Mouse (Mus musculus) gastrocnemius, adult 8-10 months (tissue): ENCODE measurements around the gene Hnrnpab. TPM values are rescaled to one million over a fixed set of nuclear protein-coding genes. Genes with fewer than 3 reads are reported as not detected.
A peak's percentile ranks its signal among the peaks of the same experiment; 100 is the strongest.
"Not testable (repeated sequence)": the region's sequence is repeated elsewhere in the genome, so short reads cannot be mapped to it uniquely, and the experiment has no call there.

Experiments
- DNase-seq, 2 experiments: peaks; one replicate each; pipeline ENCODE4 v3.0.0; 2022; ENCODE audit warnings: low spot score in 2 of 2
- total RNA-seq, 4 experiments: library from RNA; stranded (reverse); gene quantifications; 2 replicates each; pipeline ENCODE4 v1.2.4; 2022

Hnrnpab gene
- total RNA-seq, 4 experiments from 2014 or later, result 91.0 to 116 (median 101) TPM

DNA sequence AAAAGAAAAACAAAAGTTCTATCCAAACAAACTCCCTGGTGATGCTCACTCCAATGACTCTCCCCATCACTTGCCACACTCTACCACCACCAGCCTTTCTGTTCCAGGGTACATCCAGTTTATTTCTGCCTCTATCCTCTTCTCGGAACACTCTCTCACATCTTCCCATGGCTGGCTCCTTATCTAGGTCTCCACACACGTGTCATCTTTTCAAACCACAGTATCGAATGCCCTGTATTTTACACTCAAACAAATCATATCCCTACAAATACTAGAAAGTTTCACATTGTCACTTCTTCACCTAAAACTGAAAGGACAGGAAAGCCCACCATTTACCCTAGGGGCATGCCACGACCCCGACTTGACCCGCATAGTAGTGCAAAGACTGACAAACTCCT lies 28.5 kb upstream of the Hnrnpab start:
- no peak for DNase-seq

DNA sequence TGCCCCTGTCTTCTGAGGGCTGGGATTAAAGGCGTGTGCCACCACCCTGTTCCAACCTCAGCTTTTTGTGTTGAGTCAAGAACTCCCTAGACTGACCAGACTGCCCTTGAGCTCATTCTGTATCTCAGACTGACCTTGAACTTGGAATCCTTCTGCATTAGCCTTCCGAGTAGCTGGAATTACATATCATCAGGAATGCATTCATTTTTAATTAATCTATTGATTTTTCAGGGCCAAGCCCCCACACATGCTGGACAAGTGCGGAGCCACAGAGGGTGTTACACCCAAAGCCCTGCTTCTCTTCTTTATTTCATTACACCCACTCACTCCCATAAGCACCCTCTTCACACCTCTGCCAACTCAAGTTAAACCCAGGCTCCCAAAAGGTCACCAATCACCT lies 27.1 kb upstream of the Hnrnpab start:
- no peak for DNase-seq

DNA sequence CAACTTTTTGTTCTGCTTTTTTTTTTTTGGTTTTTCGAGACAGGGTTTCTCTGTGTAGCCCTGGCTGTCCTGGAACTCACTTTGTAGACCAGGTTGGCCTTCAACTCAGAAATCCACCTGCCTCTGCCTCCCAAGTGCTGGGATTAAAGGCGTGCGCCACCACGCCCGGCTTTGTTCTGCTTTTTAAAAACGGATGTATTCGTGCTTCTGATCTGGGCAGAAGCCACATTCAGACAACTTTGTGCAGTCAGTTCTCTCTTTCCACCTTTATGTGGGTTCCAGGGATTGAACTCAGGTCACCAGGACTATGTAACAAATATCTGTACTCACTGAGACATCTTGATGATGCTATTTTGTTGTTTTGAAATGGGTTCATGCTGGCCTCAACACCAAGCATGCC lies 26.6 kb upstream of the Hnrnpab start:
- DNase-seq, result not testable (repeated sequence)

DNA sequence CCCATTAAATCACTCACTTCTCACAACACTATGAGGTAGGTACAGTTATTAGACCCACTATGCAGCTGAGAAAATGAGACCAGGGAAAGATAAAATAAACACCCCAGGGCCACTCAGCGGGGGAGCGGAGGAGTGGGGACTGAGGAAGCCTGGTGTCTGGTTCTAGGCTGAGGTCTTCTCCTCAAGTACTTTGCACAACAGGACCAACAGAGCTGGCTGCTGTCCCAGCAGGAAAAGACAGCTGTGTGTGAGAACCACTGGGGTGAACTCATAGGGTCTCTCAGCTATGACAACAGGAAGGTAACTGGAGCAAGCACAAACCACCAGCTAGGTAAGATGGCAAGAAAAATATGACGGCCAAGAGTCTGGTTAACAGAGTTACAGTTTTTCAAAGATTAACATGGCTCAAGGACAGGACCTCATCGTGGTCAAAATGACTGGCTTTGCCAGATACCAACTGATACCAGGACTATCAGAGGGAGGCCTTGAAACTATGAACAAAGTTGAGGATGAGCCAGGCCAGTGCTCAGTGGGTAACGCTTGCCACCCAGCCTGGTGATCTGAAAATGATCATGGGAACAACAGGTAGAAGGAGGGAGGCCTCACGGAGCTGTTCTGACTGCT lies 25.6 kb upstream of the Hnrnpab start:
- DNase-seq, result no peak

DNA sequence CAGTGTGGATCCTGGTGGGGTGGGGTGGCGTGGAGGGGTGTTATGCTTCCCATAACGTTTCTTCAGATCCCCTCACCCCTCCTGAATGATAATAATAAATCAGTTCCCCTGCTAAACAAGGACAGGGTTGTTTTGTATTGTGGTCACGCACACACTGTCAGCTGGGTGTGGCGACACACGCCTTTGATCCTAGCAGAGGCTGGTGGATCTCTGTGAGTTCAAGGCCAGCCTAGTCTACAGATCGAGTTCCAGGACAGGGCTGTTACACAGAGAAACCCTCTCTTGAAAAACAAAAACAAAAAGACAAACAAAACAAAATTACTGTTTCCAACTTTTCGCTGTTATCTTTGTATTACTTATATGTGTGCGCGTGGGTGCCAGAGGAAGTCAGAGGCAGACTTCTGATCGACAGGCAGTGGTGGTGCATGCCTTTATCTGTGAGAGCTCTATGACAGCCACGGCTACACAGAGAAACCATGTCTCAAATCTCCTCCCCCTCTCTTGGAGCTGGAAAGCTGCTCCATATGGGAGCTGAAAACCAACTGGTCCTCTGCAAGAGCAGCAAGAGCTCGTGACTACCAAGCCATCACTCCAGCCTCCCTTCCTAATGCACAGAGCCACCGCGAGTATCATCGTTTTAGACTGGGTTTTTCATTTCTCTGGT lies 23.1 kb upstream of the Hnrnpab start:
- DNase-seq, result no peak

DNA sequence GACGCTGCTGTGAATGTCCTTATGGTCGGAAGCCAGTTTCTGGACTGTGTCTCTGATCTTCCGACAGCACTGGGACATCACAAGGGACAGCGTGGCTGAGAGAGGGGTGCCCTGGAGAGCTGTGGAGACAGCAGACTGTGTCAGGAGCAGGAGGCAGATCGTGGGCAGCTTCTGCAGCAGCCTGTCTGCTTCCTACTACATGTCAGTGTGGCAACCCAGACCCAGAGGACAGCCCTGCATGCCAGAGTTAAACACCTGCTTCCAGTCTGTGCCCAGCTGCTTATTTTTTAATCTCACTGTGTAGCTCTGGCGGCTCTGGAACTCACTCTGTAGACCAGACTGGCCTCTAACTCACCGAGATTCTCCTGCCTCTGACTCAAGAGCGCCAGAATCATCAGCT lies 21.3 kb upstream of the Hnrnpab start:
- DNase-seq, result no peak

DNA sequence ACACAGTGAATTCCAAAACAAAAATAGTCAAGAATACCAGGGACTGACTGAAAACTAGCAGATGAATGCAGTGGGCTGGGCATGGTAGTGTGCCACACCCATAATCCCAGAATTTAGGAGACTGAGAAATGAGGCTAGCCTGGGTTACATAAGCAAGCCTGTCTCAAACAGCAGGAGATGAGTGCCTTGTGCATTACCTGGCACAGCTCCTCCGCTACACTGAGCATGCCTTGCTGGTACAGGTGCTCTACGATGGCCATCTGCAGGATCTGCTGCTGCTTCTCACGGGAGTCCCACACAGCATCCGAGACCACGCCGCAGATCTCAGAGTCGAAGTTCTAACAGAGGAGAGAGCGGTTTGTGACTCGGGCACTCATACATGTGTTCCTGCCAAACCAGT lies 20.8 kb upstream of the Hnrnpab start:
- no peak for DNase-seq

DNA sequence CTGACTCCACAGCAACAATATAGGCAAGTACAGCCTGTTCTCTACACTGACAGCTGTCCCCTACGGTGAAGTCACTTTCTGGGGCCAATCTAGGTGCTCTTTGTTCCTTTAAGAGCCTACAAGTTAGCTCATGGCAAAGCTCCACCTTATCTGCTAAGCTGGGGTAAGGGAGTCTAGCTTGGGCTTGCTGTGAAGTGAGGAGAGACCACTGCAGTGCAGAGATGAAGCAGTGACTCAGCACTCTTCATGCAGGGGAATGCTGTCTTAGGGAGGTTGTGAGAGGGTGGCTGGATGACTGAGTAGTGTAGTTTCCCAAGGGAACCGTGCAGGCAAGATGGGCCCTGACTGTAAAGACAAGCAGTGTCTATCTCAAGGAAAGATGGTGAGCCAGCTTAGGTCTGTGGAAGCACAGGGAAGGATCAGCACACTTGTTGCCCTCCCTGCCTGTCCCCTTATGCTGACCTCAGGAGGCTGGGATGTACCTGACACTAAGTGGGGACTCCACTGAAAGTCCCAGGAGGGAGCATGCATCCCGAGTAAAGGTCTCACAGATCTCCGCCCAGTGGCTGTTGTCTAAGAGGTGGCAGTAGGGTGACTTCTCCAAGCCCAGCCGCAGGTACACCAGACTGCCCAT lies 18.7 kb upstream of the Hnrnpab start:
- DNase-seq, result no peak

DNA sequence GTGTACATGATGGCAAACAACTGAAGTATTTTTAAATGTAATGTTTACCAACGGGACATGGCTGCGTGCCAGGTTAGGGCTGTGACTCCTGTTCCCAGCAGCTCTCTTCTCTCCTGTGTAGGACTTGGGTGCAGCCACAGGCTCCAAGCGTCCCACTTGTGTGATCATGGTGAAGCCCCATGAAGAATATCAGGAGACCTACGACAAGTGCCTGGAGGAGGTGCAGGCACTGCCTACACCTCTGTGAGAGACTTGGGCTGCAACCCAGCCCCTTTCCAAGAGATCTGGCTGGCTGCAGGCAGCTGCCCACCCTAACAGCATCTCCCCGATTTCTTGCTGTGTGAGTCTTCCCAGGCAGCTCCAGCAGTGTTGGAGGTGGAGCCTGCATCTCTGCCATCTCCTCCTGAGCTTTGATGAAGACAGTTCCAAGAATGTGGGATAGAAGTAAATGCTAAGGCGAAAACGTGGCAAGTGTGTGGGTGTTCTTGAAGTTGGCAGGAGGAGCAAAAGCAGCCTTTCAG lies 16.4 kb upstream of the Hnrnpab start:
- no peak for DNase-seq

DNA sequence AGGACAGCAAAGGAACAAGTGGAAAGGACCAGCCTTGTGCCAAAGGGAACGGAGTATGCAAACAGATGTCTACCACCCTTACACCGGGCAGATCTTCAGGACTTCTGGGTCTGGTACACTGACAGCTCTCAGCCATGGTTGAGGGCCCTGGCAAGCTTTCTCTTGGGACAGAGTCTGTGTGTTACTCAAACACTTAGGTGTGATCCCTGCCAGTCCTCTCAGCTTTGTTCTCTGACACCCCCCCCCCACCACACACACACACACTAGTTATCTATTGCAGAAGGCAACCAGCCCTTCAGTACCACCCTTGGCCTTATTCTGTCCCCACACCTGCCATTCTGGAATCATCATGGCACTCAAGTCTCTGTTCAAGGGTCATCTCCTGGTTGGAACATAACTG lies 15.1 kb upstream of the Hnrnpab start:
- no peak for DNase-seq

DNA sequence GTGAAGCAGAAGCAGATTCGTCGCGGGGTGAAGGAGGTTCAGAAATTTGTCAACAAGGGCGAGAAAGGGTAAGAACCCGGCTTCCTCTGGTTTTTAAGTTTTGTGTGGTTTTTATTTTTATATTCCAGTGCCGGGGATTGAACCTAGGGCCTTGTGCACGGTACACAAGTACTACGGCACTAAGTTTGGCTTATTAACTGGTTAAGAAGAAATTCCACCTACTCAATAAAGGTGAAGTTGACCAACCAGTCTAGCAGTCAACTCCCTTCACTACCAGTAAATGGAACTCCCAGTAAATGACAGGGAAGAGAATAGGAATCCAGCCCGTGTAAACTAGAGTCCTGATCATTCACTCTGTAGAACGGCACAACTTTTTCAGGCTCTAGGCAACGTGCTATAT lies 13.4 kb upstream of the Hnrnpab start:
- no peak for DNase-seq

DNA sequence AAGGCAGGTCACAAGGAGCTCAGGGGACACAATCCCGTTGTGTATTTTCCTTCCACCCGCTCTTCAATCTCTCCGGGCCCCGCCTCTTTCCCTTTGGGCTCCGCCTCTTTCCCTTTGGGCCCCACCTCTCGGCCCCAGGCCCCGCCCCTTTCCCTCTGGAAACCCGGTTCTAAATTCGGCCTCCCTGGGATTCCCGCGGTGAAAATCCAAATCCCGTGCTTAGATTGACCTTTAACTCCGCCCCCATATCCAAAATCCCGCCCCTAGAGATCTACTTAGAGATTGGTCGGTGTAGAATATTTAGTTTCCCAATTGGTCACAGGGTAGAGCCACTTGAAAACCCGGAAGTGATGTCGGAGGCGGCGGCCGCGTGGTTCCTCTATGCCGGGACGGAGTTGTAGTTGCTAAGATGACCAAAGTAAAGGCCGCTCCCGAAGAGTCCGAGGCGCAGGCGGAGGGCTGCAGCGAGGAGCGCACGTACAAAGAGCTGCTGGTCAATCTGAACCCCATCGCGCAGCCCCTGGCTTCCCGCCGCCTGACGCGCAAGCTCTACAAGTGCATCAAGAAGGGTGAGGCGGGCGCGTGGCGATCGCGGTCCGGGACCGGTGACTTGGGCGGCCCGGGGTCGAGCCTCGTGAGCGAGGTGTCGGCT lies 12.9 kb upstream of the Hnrnpab start, which contains the start of gene Nhp2:
TSS of gene Nhp2 (plus strand) at position 327 of the 652 bp plus-strand sequence.
- peak; percentile 97 to 98 for DNase-seq

DNA sequence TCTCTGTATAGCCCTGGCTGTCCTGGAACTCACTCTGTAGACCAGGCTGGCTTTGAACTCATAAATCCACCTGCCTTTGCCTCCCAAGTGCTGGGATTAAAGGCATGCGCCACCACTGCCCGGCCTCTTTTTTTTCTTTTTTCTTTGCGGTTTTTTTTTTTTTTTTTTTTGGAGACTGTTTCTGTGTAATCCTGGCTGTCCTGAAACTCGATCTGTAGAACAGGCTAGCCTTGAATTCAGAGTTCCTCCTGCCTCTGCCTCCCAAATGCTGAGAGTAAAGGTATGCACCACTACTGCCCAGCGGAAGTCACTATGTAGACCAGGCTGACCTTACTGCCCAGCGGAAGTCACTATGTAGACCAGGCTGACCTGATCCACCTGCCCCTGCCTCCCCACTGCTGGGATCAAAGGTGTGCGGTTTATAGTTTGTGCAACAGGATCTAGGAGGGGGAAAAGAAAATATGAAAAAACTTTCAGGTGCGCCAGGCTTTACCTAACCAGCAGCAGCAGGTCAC lies 12.3 kb upstream of the Hnrnpab start:
- no peak for DNase-seq

DNA sequence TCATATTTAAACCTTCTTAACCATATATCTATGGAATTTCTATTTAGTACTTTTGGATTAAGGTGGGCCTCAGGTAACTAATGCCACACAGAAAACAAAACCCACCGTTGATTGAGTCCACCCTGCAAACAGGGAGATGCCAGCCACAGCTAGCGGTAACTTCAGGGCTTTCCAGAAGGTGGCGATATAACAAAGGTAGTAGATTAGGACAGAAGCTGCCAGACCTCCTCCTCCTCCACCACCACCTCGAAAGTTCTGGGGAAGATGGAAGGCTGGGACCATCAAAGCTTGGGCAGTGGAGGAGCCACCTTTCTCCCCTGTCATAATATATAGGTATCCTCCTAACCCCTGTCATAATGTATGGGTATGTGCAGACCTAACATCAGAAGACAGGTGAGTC lies 11.0 kb upstream of the Hnrnpab start:
- peak; percentile 34 to 55 for DNase-seq

DNA sequence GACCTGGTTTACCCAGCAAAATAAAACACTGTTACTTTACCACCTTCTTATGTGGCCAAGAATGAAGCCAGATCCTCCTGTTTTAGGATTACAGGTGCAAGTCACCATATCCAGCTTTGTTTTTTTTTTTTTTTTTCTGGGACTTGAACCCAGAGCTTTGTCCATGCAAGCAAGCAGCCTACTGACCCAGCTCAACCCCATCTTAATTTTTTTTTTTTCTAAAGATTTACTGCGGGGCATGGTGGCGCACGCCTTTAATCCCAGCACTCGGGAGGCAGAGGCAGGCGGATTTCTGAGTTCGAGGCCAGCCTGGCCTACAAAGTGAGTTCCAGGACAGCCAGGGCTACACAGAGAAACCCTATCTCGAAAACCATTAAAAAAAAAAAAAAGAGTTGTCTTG lies 9.5 kb upstream of the Hnrnpab start:
- not testable (repeated sequence) for DNase-seq

DNA sequence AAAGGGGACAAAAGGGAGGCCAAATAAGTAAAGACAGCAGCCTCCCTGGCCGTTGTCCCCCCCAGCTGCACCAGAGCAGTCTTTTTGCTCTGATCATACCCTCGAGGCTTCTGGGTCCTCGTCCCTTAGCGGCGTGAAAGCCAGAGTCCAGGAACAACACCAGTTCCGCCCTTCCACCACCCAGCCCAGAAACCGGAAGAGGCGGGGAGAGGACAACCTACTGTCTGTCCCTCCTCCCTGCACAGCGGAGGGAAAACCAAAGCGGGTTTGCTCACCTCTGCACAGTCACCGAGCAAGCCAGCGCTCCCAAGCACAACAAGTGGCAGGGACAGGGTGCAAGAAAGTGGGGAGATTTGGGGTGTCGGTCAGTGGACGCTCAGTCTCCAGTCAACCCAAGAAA lies 9.0 kb upstream of the Hnrnpab start:
- peak; percentile 33 to 52 for DNase-seq

DNA sequence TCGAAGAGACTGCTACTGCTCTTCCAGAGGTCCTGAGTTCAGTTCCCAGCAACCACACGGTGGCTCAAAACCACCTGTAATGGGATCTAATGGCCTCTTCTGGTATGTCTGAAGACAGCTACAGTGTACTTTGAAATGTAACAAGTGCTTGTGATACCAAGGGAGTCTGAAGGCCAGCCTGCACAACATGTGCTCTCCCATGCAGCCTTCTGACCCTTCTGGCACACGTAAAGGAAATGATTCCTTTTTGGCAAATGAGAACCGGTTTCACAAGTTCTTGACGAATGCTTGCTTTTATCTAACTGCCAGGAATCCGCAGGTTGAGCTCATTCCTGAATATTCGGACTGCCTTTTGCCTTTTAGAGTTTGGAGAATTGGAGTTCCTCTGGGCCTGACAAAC lies 8.5 kb upstream of the Hnrnpab start:
- DNase-seq, result no peak

DNA sequence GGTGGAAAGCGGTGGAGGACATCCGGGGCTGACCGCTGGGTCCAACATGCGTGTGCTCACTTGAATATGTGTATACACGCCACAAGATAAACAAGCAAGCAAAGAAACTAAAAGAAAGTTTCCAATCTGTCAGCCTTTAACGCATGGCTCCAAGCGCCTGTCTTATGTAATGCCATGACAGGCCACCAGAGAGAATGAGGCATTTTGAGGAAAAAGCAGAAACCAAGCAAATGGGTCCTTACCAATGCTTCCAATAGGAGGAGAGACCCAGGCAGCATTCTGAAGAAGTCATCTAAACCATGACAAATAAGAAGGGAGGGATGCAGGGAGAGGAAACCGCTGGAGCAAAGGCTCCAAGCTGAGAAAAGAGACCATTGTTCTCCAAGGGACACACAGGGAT lies 7.6 kb upstream of the Hnrnpab start:
- DNase-seq, result no peak

DNA sequence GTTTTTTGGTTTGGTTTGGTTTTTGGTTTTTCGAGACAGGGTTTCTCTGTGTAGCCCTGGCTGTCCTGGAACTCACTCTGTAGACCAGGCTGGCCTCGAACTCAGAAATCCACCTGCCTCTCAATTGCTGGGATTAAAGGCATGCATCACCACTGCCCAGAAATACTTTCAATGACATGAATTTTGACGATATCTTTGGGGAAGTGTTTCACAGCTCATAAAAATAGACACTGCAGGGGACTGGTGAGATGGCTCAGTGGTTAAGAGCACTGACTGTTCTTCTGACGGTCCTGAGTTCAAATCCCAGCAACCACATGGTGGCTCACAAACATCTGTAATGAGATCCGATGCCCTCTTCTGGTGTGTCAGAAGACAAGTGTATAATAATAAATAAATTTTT lies 3.3 kb upstream of the Hnrnpab start:
- not testable (repeated sequence) for DNase-seq

DNA sequence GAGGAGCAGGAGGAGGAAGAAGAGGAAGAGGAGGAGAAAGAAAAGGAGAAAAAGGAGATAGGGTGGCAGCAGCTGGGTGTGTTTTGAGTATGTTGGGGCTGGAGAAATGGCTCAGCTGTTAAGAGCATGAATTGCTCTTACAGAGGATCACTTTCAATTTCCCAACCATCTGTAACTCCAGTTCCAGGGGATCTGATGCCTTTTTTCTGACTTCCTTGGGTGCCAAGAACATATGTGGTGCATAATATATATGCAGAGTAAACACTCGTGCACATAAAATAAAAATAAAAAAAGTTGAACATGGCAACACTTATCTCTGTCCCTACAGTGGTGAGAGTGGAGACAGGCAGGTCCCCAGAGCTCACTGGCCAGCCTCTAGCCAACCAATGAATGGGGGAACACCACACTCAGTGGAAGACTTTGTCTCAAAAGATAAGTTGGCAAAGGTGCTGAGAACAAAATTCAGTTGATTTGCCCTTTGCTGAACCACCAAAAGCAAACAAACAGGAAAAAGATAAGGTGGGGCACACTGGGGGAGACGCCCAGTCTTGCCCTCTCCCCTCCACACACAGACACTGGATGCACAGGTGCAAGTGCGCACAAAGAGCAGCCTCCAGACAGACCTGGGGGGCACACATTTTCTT lies 2.7 kb upstream of the Hnrnpab start:
- no peak for DNase-seq

DNA sequence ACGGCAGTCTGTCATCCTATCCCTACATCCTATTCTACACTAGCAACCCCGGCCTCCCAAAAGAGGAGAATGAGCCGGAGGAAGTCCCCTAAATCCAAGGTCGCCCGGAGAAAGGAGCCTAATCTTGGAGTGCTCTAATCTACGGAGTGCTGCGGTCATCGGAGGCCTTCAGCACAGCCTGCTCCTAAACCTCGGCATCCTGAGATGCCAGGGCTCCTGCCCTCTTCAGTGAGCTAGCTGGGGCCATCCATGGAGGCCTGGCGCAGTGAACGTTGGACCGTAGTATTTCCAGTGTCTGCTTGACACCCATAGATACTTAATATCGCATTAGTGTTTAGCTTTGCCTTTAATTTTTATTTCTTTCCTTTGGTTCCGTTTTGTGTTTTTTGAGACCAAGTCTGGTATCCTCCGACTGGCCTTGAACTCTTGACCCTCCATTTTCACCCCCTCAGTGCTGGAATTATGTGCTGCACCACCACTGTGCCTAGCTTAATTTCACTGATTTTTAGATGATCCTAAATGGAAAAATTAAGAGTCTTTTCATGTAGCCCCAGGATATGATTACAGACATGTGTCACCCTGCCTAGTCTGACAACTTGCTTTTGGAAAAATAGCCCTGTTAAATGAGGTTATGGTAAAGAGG lies 570 bp upstream of the Hnrnpab start:
- DNase-seq, result no peak
